Mouse (Mus musculus) liver (tissue): ENCODE data around the gene Clstn3.
A peak's percentile ranks its signal among the peaks of the same experiment; 100 is the strongest.

Experiments used
- DNase-seq: peaks from one replicate; pipeline ENCODE4 v3.0.0-alpha.2; 2020; ENCODE audit warnings: mixed read lengths

Clstn3 gene

DNA sequence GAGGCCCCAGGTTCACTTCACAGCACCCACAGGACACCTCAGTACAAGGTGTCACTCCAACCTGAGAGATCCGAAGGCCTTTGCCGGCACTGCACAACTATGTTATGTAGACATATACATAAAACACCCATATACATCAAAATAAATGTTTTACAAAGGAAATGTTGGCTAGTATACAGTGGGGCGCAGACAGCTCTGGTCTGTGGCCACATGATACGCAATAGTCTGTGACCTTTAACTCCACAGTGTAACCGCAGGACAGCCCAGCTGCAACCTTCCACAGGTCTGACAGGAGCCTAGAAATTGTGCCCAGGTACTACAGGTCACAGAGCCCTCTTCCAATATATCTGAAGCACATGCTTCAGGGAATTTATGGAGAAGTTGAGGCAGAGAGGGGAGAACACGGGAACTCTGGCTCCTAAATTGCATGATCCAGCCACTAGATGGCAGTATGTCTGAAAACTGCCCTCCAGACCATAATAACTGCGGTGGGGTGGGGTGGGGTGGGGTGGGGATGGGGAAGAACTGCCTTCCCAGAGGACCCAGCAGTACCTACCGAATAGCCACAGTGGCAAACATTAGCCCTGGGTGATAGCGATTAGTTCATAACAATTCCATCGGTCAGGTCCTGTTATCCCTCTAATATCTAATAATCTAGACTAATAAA, 16.3 kb downstream of the Clstn3 start:
- DNase-seq: no peak

DNA sequence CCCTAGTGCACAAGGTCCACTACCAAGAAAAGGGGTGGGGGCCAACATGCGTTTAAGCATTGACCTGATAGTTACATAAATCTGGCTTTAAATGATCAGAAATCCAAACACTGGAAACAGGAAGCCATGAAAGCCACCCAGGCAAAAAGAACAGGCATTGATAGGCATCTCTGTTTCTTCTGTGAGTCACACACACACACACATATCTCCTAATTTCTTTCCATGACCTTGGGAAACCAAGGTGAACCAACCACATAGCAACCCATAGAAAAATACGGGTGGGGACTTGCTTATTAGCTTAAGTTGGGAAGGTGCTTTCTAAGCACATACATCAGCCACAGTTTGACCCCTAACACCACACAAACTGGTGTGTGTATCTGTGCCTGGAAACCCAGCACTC, 17.2 kb downstream of the Clstn3 start:
- no peak for DNase-seq

DNA sequence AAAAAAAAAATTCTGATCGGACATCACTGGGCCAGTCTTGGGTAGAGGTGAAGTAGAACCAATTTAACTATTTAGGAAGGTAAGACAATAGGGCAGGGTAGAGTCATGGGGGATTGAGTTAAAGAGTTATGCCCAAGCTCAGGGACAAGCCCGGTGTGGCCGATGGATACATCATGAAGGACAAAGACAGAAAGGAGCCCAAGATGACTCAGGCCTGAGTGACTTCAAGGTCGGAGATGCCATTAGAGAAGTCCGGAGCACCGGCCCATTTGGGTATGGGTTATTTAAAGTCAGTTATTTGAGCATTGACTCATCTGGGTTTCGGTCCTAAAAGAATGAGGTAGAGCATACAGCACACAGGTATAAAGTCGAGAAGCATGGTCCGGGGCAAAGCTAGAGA, 18.1 kb downstream of the Clstn3 start:
- no peak for DNase-seq

DNA sequence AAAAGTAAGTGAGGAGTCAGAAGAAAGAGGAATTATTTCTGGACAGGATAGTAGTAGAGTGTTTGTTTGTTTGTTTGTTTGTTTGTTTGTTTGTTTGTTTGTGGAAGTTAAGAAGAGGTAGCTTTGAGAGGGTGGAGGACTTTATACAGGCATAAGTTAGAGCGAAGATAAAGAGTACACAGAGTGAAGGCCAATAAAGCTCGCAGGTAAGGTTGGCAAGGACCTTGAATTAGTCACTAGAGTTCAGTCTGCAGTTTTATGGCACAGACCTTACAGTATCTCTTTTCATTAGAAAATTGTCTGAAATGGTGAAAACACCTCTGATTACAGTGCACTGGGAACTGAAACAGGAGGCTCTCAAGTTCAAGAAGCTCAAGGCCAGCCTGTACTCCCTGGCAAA, 18.6 kb downstream of the Clstn3 start:
- DNase-seq: no peak

DNA sequence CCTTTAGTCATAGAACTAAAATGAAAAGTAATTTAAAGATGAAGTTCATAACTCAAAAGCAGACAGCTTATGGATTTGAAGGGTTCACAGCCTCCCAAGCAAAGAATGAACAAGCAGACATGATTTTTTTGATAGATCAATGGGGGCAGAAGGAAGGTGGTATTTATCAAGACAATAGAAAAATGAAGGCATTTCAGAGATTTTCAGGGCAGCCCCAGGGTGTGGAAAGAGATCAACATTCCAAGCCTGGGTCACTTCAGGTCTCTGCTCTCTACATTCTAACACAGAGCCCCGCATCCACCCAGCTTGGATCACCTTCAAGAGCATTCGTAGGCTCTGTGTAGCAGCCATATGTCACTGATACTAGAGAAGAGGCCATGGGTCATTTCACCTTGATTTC, 21.3 kb downstream of the Clstn3 start:
- no peak for DNase-seq

DNA sequence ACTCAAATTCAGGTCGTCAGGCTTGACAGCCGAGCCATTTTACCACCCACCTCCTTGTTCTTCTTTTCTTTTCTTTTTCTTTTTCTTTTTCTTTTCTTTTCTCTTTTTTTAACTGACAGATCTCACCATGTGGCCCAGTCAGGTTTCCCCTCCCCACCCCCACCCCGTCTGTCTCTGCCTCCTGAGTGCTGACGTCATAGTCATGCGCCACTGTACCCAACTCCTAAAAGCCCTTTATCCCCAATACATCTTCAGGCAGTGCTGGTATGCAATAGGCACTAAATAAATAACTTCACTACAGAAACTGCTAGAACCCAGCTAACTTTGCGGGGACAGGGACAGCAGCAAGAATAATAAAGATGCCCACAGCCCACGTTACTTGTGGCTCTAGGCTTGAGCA, 28.3 kb downstream of the Clstn3 start:
- DNase-seq: no peak

DNA sequence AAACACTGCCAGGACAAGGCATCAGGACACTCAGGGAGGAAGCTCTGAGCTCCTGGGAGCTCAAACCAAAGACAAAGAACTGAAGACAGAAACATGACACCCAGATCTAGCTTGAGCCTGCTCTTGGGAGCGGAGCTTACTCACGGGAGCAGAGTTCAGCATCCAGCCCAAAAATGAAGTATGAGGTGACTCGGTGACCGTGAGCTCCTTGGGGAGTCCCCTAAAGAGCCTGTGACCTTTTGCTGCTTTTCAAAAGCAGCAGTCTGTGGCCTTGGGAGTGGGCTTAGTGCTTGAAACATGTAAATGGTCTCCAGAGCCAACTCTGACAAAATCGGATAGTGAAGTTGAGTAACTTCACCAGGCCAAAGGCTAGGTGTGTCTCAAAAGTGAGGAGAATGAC, 29.4 kb downstream of the Clstn3 start:
- DNase-seq: no peak

DNA sequence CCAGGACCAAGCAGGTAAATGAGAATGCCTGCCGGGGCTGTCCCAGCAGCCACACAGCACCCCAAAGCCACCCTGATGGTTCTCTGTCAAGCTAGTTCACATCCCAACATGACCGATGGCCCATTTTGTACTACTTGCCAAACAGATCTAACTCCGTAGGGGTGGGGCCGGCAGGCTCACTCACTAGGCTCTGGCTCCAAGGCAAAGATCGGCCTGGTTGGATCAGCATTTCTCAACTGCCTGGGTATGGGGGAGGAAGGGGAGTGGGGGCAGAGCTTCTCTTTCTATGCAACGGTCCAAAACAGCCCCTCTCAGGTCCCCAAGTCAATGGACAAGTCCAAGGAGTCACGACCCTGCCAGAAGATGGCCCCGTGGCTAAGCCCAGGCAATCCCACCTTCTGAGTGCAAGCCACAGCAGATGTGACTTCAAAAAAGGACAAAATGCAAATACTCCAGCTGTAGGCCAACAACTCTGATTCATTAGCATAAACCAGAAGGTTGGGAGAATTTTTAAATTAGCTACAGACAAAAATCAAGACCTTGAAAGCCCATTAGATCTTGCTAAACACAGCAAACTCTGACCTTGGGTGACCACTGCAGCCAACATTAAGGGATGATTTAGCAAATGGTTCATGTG, 30.8 kb downstream of the Clstn3 start:
- no peak for DNase-seq

DNA sequence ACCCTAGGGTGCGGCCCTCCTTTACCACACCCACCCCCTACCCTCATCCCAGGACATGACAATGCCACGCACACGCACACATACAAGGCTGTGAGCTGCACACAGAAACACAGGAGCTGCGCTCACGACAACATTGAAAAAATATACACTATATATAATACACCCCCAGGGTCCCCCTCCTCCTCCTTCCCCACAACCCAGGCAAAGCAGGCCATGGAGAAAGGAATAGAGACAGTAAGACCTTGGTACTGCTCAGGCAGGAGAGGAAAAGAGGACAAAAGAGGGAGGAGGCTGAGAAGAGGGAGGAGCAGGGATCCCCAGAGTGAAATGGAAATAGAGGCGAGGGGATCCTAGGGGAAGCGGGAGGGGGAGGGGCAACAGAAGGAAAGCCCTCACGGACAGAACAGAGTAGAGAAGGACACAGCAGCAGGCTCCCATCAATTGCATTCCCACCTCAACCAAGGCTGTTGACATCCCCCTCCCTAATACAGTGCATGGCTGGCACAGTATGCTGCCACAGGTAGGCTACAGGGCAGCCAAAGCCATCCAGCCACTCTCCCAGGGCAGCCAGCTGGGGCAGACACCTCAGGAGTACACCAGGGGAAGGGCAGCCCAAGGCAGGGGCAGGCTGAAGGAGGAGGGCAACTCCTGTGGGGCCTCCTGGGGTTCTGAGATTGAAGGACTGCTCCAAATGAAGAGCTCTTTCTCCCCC, 33.7 kb downstream of the Clstn3 start:
- DNase-seq: no peak

DNA sequence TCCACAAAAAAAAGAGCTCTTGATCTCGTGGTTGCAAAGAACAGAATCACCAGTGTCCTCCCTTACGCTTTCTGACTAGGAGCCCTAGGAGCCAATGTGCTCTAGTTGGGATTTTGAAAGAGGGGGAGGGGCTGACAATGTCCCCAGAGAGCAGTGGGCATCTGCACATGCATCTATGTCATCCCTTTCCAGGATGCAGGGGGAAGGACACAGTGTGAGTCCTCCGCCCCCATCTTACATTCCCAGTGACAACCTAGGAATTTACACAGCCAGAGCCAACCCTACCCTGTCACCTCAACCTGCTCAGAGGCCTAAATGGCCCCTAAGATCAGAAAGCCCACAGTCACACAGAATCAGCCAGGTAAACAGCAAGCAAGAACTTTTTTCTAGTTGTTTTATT, 34.2 kb downstream of the Clstn3 start:
- no peak for DNase-seq

DNA sequence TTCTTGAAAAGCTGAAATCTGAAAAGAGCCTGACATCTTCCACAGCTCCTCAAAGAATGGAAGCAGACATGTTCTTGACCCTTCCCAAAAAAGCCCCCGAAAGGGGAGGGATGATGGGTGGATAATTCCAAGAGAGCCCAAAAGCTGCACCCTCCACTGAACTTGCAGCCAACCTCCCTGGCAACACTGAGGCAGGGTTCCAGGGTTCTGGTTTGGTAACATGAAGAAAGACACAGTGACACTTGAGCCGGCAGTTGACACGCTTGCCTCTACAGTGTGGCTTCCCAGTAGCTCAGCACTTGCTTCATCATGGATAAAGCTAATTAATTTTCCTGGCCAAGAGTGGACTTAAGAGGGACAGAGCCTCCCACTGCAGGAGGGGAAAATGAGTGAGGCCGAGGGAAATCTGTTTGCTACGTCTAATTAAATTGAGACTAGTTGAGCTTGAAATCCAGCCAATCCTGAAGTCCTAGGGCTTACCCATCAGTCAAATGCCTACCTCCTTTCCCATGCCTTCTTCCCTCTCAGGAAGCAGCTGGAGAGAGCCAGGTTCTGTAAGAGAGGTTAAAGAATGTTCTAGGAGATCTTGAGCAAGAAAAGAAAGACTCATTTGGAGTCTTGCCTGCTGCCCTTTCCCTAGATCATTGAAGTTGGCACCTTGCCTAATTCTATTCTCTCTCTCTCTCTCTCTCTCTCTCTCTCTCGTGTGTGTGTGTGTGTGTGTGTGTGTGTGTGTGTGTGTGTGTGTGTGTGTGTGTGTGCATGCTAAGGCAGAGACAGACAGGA, 36.6 kb downstream of the Clstn3 start:
- no peak for DNase-seq

DNA sequence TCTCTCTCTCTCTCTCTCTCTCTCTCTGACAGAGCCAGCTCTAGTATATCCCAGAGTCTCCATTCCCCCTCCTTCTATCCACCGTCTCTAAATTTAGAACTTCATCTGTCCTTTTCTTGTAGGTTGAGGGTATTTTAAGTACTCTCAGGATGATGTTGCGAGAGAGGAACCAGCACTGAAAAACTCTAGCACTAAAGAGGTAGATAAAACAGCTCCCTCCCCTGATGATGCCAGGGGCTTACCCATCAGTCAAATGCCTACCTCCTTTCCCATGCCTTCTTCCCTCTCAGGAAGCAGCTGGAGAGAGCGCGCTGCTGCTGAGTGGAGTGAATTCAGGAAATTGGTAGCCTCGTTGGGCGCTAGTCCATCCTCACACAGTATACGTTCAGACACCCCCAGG, 37.3 kb downstream of the Clstn3 start:
- no peak for DNase-seq

DNA sequence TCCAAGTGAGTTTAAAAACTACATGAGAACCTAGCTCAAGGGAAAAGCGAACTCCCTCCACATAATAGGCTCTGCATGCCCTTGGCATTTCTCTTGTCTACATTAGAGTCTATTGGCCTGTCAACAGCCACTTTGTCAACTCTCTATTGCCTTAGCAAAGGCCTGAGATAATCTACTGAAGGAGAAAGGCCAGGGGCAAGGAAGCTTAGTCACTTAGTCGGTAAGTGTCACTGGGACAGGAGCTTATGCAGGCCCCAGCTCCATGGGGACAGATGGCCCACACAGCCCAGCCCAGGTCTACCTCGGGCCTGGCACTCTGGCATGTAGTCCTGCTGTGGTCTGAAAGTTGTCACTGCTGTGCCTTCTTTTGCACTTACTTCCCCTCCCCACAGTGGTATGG, 38.0 kb downstream of the Clstn3 start:
- DNase-seq: no peak

DNA sequence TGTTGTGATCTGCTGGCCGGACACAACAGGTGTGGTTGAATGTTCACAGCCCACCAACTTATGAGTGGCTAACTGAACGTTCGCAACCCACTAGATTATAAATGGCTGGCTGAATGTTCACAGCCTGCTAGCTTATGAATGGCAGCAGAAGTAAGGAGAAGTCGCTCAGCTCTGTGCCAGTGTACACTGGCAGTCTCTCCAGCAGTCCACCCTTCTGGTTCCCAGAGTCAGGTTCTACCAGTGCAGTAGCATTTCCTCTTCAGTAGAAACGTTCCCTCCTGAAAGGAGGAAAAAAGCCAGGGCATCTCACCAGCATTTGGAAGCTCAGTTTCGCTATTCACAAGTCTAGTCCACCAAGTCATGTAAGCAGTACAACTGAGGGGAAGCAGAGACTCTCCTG, 39.1 kb downstream of the Clstn3 start:
- DNase-seq: no peak

DNA sequence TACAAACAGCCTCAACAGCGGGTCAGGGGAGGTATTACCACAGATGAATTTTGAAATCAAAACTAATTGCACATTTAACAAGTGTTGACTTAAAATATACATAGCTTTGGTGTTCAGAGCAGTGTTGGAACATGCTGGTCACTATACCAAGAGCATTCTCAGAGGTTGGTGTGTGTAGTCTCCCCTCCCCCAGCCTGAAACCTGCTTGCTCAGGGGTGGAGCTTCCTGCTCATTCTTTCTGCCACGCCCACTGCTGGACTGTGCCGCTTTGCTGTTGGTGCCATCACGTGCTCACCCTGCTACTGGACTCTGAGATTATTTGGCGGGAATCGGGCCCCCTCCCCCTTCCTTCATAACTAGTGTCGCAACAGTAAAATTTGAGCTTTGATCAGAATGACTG, 39.6 kb downstream of the Clstn3 start:
- DNase-seq: peak; percentile 63

DNA sequence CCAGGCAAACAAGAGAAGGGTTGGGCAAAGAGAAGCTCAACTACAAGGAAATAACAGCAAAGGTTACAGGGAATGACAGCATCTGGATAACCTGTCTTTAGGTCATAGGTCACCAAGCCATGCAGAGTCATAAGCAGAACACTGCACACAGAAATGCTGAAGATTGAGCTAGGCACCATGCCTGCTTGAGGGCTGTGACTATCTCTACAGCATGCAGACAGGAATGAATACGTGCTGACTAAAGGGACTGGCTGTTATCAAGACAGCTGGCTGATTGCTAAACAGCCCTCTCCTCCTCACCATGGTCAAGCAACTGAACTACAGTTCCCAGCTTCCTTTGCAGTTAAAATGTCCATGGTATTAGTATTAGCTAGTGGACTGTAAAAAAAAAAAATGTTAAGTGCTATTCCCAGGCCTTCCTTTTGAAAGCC, 40.5 kb downstream of the Clstn3 start:
- DNase-seq: no peak

DNA sequence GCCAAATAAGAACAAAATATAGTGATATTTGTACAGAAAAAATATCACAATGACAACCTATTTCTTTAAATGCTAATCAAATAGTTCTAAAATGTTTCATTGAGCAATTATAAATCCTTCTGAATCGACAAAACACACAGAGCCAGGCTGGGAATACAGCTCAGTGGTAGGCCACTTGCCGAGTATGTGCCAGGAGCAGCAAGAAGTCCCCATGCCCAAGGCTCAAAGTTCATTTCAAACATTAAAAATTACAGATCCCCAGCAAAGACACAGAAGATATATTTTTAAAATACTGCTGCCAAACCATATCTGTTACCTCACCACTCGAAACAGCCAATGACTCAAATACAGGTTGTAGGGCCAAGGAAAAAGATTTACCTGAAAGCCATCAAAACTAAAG, 45.9 kb downstream of the Clstn3 start:
- no peak for DNase-seq

DNA sequence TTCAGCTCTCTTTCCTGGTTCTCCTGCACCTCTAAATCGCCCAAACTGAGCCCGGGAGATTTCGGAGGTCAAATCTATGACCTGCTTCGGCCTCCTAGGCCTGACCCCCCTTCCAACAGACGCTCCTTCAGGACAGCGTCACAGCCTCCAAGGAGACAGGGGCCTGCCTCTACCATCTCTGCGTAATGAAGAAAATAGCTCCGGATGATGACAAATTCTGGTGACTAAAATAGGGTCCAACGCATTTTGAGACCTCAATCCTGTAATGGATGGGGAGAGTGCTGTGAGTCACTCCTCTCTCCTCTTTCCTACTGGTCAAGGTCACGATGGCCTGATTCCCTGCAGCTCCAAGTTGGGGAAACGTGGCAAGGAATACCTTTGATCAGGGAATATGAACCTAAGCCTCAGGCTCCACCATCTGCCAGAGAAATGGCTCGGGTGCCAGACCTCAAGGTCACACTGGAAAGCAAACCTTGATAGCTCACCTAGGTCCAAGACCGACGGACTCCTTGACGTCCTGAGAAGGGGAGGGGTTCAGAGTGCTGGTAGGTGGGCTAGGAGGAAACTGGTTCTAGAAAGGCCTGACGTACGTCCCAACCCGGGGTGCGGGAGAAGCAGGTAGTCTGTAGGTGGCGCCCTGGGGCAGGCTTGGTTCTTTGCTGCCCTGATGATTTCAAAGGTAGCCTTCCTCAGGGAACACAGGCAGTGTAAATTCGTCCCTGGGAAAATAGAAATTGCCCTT, 49.1 kb downstream of the Clstn3 start:
- peak; percentile 88 for DNase-seq

DNA sequence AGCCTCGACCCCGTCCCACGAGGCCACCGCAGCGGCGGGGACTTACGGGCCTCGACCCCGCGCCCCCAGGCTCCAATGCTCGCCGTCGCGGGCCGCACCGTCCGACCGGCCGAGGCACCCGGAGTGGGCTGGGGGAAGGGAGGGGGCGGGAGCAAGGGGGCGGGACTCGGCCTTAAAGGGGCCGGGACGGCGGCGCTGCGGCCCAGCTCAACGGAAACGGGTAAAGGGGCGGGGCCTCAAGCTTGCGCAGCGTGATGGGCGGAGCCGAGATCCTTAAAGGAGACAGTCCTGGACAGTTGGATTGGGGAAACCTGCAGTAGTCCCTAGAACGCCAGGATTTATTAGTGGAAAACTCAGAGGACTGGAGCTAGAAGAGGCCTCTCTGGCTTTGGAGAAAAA, 49.7 kb downstream of the Clstn3 start, which contains the start of gene Pex5:
Pex5 (minus strand) TSS at position 141 of the 399 bp plus-strand sequence.
- DNase-seq: peak; percentile 97

DNA sequence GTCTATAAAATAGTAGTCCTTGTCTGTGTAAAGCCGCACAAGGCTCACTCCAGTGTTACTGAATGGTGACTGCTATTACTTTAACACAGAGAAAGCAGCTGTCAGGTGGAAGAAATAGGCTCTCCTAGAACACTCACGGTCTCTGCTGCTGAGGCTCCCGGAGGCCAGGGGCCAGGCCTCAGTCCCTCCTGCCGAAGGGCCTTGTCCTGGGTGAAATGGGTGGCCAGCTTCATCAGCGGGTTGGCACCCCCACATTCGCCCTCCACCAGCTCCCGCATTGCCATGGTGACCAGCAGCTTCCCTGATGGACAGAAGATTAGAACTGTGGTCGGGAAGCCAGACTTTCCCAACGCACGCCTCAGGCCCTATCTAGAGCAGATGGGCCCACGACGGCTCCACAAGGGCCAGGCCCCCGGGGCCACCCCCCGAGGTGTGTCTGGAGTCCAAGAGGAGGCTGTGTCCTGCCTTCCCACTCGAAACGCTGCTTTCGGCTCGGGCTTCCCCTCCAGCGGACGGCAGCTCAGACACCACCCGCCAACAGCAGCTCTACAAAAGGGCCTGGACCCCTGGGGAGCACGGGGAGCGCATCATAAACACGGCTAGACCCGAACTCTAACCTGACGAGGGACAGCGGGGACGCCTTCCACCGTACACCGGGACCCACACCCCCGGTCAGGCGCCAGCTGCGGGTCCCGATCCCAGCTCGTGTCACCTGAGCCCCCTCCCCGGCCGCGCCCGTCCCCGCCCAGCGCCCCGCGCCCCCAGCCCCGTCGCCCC, 50.3 kb downstream of the Clstn3 start:
- peak; percentile 58 for DNase-seq

DNA sequence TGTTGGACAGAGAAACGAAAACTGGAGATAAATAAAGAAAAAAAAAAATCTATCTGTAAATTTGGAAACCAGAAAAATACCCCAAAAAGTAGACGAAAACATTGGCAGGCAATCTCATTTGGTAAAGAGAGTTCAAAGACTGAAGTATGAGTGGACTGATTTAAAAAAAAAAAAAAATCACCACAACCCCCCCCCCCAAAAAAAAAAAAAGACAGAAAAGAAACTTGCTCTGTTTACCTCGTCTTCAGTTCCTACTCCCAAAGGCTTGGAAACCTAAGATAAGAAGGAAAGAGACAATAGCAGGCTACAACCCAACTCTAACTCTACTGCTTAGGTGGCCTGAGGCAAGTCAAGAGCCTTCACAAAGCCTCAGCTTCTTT, 50.8 kb downstream of the Clstn3 start:
- DNase-seq: no peak

DNA sequence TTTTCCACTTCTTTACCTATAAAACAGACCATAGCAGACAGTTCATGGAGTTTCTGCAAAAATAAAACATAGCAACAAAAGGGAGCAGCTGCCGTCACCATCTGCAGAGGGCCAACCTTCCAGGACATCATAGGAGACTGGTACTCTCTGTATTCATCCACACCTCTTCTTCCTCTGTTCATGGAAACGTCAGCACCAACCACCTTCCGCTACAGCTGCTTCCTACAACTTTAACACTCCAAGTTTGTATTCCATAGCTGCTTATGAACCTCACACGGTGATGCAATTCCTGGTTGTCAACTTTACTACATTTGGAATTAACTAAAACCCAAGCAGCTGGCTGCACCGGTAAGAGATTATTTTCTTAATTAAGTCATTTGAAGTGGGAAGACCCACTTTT, 56.2 kb downstream of the Clstn3 start:
- DNase-seq: no peak
